Mouse (Mus musculus) liver, embryonic 11.5 days (tissue): ENCODE data around the gene Cyp2t4. TPM values are rescaled to one million over a fixed set of nuclear protein-coding genes. Genes with fewer than 3 reads are reported as not detected.

Experiments used
- ATAC-seq: fragments of 200-750 bp; cut with Nextera tagmentation; replicated peaks from 2 replicates; pipeline ENCODE4 v1.8.0; 2017; ENCODE audit warnings: moderate number of reproducible peaks, mild to moderate bottlenecking, moderate TSS enrichment, moderate library complexity; ENCODE audit not compliant: low FRiP score
- DNase-seq: peaks from one replicate; pipeline ENCODE4 v3.0.0-alpha.2; 2017; ENCODE audit warnings: low spot score
- H3K27ac ChIP-seq: fragments of 300-500 bp; sonication (generic); 2 replicates; pipeline ENCODE4 v1.5.1; 2014; ENCODE audit warnings: mild to moderate bottlenecking, low read depth, low read length, control low read depth
- H3K27me3 ChIP-seq: fragments of 300-500 bp; sonication (generic); replicated peaks from 2 replicates; pipeline ENCODE4 v1.6.1; 2014; ENCODE audit warnings: low read length, mixed read lengths; ENCODE audit not compliant: control insufficient read depth, insufficient read depth
- H3K36me3 ChIP-seq: fragments of 300-500 bp; sonication (generic); 2 replicates; pipeline ENCODE4 v1.6.1; 2014; ENCODE audit warnings: mild to moderate bottlenecking, low read length, moderate library complexity, mixed read lengths; ENCODE audit not compliant: control insufficient read depth, insufficient read depth
- H3K4me1 ChIP-seq: fragments of 300-500 bp; sonication (generic); replicated peaks from 2 replicates; pipeline ENCODE4 v1.6.1; 2014; ENCODE audit warnings: low read length, mixed read lengths; ENCODE audit not compliant: control insufficient read depth, insufficient read depth
- H3K4me2 ChIP-seq: fragments of 300-500 bp; sonication (generic); 2 replicates; pipeline ENCODE4 v1.6.1; 2014; ENCODE audit warnings: mild to moderate bottlenecking, control low read depth, moderate library complexity
- H3K4me3 ChIP-seq: fragments of 300-500 bp; sonication (generic); 2 replicates; pipeline ENCODE4 v1.5.1; 2014; ENCODE audit warnings: low read depth, low read length, control low read depth
- H3K9ac ChIP-seq: fragments of 300-500 bp; sonication (generic); 2 replicates; pipeline ENCODE4 v1.6.1; 2014; ENCODE audit warnings: low read depth, low read length, control low read depth
- H3K9me3 ChIP-seq: fragments of 300-500 bp; sonication (generic); 2 replicates; pipeline ENCODE4 v1.6.1; 2016; ENCODE audit warnings: low read length, inconsistent platforms, mixed read lengths; ENCODE audit not compliant: control insufficient read depth
- WGBS: fragments of 180-500 bp; shearing (Covaris S2); extraction: QIAGEN DNeasy Blood & Tissue Kit; methylation state at CpG from one replicate; pipeline ENCODE4 v1.1.7; 2014; 5-methylcytosine and 5-hydroxymethylcytosine counted together
- polyA plus RNA-seq: library from polyadenylated mRNA; unstranded; fragments of >200 nt; fragmentation: Nextera tagmentation; extraction: Ambion mirVana; gene quantifications from 2 replicates; pipeline ENCODE4 v1.2.1, GENCODE M21; 2014

Cyp2t4 gene
- polyA plus RNA-seq, 1 experiment from 2014 or later, result not detected

DNA sequence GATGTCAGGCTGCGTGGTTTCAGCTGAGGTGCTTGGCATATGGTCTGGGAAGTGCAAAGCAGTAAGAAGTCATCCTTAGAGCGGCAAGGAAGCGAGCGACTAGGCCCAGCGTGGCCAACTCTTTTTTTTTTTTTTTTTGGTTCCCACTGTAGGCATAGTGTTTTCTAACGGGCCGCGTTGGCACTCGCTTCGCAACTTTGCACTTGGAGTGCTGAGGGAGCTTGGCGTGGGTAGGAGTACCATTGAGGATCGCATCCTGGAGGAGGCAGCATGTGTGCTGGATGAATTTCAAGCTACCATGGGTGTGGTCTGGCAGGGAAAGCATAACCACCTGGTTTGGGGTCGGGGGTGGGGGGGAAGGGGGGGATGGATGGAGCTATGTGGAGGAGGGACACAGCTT, 2.5 kb downstream of the Cyp2t4 start:
- H3K27me3 ChIP-seq, result no peaks in the 10 kb centered on the region
- H3K9ac ChIP-seq, result no peak overlapping the region
- ATAC-seq, result no peak

DNA sequence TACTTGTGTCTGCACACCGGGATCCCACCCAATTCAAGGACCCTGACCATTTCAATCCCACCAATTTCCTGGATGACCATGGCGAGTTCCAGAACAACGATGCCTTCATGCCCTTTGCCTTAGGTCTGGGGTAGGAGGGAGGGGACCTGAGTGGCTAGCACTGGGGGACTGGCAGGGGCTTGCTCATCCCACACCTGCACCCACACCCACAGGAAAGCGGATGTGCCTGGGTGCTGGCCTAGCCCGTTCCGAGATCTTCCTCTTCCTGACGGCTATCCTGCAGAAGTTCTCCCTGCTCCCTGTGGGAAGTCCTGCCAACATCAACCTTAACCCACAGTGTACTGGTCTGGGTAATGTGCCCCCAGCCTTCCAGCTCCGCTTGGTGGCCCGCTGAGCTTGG, 4.7 kb downstream of the Cyp2t4 start:
- Histone ChIP-seq H3K27ac (no peak overlapping the region), H3K4me2 (no peak overlapping the region), H3K27me3 (no peaks in the 10 kb centered on the region), H3K36me3 (peaks cover 17% of the 10 kb centered on the region), H3K4me3 (no peak overlapping the region), H3K9me3 (no peaks in the 10 kb centered on the region), H3K4me1 (peaks cover 5% of the 10 kb centered on the region; the same call in 1 of the 2 replicates), H3K9ac (no peak overlapping the region)
- WGBS, result 94% methylated on average over 9 of the region's 9 CpGs
- ATAC-seq, result no peak
- DNase-seq, result no peak

More for the DNA sequence above, 2.5 kb downstream of the Cyp2t4 start:
- 0 out of 2 replicates have a peak, but pooled peaks cover 2% of the 10 kb centered on the region for H3K4me1 ChIP-seq
- no peak for DNase-seq
- H3K27ac ChIP-seq, result no peak overlapping the region
- H3K36me3 ChIP-seq, result peaks cover 17% of the 10 kb centered on the region
- no peaks in the 10 kb centered on the region for H3K9me3 ChIP-seq
- WGBS, result 86% methylated on average over 13 of the region's 13 CpGs
- no peak overlapping the region for H3K4me3 ChIP-seq
- no peak overlapping the region for H3K4me2 ChIP-seq

DNA sequence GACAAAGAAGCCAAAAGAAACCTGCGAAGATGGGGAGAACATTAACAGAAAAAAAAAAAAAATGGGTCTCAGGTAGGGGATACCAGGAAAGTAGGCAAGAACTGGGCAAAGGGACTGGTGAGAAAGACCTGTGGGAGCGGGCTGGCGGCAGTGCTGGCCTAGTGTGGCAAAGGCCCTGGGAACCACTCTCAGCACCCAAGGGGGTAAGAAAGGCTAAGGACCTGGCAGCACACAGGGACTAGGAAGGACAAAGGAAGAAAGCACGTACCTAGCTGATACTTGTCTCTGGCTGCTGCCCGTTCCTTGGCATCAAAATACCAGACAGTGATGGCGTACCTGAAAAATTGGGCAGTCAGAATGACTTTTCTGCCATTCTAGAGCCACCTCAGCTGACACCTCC, 5.7 kb downstream of the Cyp2t4 start:
- H3K4me2 ChIP-seq, result no peak overlapping the region
- peaks cover 17% of the 10 kb centered on the region for H3K36me3 ChIP-seq
- WGBS, result 91% methylated on average over 6 of the region's 6 CpGs
- H3K9me3 ChIP-seq, result no peaks in the 10 kb centered on the region
- no peak overlapping the region for H3K27ac ChIP-seq
- H3K9ac ChIP-seq, result no peak overlapping the region
- H3K4me1 ChIP-seq, result peaks cover 13% of the 10 kb centered on the region
- H3K4me3 ChIP-seq, result no peak overlapping the region
- no peaks in the 10 kb centered on the region for H3K27me3 ChIP-seq
- no peak for DNase-seq
- no peak for ATAC-seq

DNA sequence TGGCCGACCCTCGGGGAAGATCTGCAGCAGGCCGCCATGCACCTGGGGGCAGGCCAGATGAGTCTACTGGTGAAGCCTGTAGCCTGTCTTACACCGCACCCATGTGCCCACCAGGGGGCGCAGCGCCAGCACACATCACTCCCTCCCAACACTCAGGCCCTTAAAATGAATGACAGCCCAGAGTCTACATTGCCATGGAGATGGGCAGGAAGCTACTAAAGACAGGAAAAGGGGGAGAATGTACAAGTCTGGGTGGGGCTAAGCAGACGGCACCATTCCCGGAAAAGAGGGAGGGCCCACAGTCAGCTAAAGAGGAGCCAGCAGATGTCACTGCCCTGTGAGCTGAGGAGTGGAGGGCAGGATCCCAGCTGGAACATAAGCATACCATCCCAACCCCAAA, 6.4 kb downstream of the Cyp2t4 start:
- Histone ChIP-seq H3K36me3 (peaks cover 22% of the 10 kb centered on the region), H3K4me2 (no peak overlapping the region), H3K4me3 (no peak overlapping the region), H3K9ac (no peak overlapping the region), H3K4me1 (peaks cover 17% of the 10 kb centered on the region), H3K9me3 (no peaks in the 10 kb centered on the region), H3K27ac (no peak overlapping the region), H3K27me3 (no peaks in the 10 kb centered on the region)
- DNase-seq, result peak; percentile 80
- peak; percentile 87 for ATAC-seq
- WGBS, result 14% methylated on average over 8 of the region's 8 CpGs

DNA sequence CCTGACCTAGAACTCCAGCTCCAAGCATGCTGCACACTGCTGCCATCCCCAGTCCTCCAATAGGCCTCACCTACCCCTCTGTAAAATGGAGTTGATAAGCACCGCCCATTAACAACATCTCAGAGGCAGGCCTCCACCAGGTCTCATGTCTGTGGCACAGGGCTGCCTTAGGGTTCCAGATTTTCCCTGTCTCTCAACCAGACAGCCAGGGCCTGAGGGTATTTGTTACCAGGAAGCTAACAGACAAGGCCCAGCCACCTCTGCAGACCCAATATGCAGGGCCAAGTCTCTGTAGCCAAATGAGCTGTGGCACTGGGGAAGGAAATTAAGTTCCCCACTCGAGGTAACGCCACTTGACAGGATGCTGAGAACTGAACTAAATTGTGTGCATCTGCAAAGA, 7.4 kb downstream of the Cyp2t4 start:
- H3K9me3 ChIP-seq, result no peaks in the 10 kb centered on the region
- peaks cover 24% of the 10 kb centered on the region for H3K4me1 ChIP-seq
- no peak overlapping the region for H3K4me2 ChIP-seq
- 69% methylated on average over 3 of the region's 3 CpGs for WGBS
- DNase-seq (no peak), ATAC-seq (no peak)
- H3K36me3 ChIP-seq, result peaks cover 26% of the 10 kb centered on the region
- H3K27me3 ChIP-seq, result no peaks in the 10 kb centered on the region
- H3K9ac ChIP-seq, result no peak overlapping the region
- H3K4me3 ChIP-seq, result no peak overlapping the region
- H3K27ac ChIP-seq, result no peak overlapping the region

DNA sequence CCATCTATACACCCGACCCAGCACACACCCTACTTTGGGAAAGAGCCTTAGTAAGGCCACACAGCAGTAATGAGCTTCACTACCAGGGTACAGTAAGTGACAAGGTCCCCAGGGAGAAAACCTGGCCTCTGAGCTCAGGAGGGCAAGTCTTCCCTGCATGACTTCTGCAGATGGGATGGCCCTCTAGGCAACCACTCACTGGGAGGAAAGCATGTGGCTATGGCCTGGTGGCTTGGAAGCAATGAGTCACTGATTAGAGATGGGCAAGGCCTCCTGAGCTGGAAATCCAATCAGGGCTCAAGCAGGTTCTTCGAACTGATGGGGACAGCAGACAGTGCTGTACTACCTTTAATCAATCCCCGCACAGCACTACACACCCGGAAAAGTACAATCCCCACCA, 8.2 kb downstream of the Cyp2t4 start:
- Histone ChIP-seq H3K9ac (no peak overlapping the region), H3K4me2 (no peak overlapping the region), H3K4me3 (no peak overlapping the region), H3K9me3 (no peaks in the 10 kb centered on the region), H3K4me1 (peaks cover 24% of the 10 kb centered on the region), H3K27ac (no peak overlapping the region), H3K27me3 (no peaks in the 10 kb centered on the region), H3K36me3 (peaks cover 26% of the 10 kb centered on the region)
- 77% methylated on average over 4 of the region's 4 CpGs for WGBS
- ATAC-seq (no peak), DNase-seq (no peak)

DNA sequence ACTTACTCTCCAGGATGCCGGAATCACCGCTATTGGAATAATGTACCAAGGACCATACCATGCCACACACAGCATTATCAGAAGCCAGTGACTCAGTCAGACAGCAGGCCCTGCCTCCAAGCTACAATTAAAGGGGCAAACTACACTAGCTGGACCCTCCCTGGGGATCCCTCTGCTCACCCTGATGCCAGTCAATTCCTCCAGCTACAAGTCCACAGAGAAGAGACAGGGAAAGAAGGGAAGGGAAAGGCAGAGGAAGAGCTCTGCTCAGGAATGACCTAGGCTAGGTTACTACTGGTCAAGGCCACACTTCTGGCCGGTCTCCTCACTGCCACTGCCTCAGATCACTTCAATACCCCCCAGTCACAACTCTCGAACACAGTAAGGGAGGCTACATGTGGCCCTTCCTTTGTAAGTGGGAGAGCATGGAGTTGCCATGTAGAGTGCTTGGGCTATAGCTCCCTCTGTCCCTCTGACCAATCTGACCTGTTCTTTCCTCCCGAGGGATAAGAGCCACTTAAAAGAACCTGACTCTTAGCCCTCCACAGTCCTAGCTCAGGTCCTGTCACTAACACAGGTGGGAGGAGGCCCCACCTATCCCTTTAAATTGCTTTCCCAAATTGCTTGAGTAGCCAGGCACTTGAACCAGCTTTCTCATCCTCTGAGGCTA, 9.4 kb downstream of the Cyp2t4 start:
- Histone ChIP-seq H3K36me3 (peaks cover 18% of the 10 kb centered on the region), H3K27me3 (no peaks in the 10 kb centered on the region), H3K4me1 (peaks cover 32% of the 10 kb centered on the region), H3K27ac (no peak overlapping the region), H3K9me3 (no peaks in the 10 kb centered on the region), H3K4me3 (no peak overlapping the region), H3K4me2 (no peak overlapping the region), H3K9ac (no peak overlapping the region)
- 81% methylated on average over 5 of the region's 5 CpGs for WGBS
- ATAC-seq (no peak), DNase-seq (no peak)

DNA sequence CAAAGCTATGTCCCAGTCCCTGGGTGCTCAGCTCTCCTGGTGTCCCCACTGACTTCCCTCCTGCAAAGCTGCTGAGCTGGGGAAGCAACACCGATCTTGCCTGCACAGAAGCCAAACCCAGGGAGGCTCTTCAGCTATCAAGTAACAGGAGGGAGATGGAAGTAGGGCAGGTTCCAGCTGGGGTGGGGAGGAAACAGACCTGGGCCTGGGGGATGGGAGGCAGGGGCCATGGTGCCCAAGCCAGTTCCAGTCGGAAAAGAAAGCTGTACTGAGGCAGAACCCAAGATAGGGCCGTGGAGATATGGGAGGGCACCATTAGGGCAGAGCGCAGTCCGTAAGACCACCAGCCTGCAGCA, 9.9 kb downstream of the Cyp2t4 start:
- Histone ChIP-seq H3K4me3 (no peak overlapping the region), H3K4me2 (0 out of 2 replicates have a peak overlapping the region, but pooled peaks have one; percentile 1), H3K36me3 (peaks cover 15% of the 10 kb centered on the region), H3K9me3 (no peaks in the 10 kb centered on the region), H3K27ac (no peak overlapping the region), H3K9ac (no peak overlapping the region), H3K4me1 (peaks cover 36% of the 10 kb centered on the region), H3K27me3 (no peaks in the 10 kb centered on the region)
- DNase-seq, result no peak
- ATAC-seq, result no peak
- WGBS, result 88% methylated on average over 5 of the region's 5 CpGs
